Mouse (Mus musculus): Measurements from ENCODE around the gene Slc25a17.

Slc25a17 gene

DNA sequence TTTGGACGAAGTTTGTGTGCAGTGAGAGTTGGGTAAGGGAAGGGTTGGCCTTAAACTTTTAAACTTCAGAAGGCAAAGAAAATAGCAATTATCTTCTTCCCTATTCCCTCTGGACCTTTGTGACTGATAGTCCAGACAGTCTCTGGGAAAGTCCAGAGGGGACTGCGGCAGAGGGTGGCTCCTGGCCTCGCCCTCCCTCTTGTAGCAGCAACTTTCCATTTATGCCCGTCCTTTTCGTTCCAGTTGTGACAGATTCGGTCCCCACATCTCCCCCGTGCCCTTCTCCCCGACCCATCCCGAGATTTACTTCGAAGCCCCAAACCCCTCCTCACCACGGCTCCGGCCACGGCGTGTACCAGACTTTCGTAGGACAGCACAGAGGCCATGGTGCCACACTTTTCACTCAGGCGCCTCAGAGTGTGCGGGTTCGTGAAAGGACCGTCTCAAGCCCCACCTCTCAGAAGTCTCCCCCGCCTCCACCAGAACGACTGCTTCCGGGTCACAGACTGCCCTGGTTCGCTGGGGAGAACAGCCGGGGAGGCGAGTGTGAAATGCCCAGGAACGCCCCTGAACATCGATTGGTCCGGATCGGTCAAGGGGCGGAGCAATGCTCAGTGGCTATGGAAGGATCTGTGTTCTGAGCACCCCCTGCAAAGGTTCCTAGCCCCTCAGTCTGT is at the start of gene Slc25a17:
TSS of gene Slc25a17 (minus strand) at position 468 of the 677 bp plus-strand sequence.
- TF ChIP-seq GATA4 (IDR thresholded peaks at IDR 0.05; ENCODE audit: insufficient replicate concordance, low read length), result no peak

DNA sequence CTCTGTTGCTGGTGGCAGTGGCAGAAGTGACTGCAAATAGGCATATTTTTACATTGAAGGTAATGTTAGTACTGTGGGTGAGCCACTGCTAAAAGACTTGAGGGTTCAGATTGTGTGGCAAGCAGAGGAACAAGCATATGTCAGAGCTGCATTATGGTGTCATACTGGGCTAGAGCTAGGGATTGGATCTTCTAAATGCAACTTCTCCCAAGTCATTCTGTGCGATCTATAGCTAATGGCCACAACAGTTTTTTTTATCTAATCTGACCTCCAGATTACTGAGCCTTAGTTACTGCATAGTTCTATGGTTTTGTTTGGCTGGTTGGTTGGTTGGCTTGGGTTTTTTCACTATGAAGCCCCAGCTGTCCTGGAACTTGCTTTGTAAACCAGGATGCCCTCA is 47.6 kb upstream of the Slc25a17 start, which contains the start of gene Dnajb7:
TSS of gene Dnajb7 (minus strand) at position 101 of the 400 bp plus-strand sequence.
- no peak for TF ChIP-seq GATA4 (IDR thresholded peaks at IDR 0.05; ENCODE audit: insufficient replicate concordance, low read length)

DNA sequence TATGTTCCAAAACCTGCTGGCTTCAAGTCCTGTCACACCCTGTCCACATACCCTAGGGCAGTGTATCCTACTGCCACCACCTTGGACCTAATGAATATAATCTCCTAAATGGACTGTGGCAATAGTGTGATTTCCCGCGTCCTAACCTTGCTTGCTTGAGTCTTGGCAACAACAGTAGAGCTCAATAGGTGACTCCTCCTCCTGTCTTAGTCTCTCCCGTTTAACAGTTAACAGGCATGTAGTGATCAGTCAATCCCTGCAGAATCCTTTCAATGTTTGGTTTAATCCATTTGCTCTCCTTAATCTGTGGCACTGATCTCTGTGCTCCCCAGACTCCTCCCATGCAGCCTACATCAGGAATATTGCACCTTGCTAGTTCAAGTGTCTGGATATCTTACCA is 44.4 kb upstream of the Slc25a17 start:
- no peak for TF ChIP-seq GATA4 (IDR thresholded peaks at IDR 0.05; ENCODE audit: insufficient replicate concordance, low read length)

DNA sequence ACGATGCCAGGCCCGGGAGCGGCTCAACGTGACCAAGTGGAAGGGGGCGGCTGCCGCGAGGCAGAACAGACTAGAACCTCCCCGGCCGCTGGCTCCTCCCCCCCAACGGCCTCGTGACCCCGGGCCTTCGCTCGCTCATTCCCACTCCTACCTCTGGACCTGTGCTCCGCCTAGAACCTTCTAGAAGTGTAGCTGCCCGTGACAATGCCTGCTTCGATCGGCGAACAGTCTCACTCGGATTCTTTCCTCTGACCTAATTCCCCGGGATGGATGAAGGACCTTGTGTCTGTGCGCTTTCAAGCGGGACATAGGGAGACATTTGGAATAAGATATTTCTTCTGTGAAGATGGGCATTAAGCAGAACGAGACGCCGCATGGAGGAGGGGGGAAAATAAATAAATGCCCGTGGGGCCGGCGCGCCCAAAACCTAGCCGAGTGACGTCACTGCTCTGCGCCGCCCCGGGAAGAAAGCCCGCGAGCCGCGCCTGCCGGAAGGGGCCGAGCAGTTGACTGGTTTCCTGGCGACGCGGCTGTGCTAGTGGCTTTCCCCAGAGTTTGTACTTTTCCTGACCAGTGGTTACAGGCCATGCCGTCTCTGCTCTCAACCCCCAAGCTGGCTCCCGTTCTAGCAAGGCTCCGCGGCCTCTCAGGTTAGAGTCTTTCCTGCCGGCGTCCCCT is 39.2 kb upstream of the Slc25a17 start, which contains the start of the genes St13 and Xpnpep3:
TSS of gene St13 (minus strand) at position 440 of the 678 bp plus-strand sequence.
TSS of gene Xpnpep3 (plus strand) at position 501 of the 678 bp plus-strand sequence.
- TF ChIP-seq GATA4 (IDR thresholded peaks at IDR 0.05; ENCODE audit: insufficient replicate concordance, low read length), result peak; percentile 20; the same call in 1 of the 2 replicates

DNA sequence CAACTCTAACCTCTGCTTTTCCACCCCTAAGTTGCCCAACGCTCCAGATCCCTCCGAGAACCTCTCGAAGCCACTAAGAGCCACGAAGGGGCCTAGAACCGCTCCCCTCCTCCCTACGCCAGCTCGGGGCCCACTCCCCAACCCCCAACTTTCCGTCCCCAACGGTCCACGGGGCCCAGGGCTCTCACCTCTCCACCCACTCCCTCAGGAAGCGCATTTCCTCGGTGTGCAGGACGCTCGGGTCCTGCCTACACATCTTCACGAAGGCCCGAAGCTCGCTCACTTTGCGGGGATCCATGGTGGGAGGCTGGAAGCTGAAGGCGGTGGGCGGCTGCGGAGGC is 38.7 kb upstream of the Slc25a17 start:
- TF ChIP-seq GATA4 (IDR thresholded peaks at IDR 0.05; ENCODE audit: insufficient replicate concordance, low read length), result no peak

DNA sequence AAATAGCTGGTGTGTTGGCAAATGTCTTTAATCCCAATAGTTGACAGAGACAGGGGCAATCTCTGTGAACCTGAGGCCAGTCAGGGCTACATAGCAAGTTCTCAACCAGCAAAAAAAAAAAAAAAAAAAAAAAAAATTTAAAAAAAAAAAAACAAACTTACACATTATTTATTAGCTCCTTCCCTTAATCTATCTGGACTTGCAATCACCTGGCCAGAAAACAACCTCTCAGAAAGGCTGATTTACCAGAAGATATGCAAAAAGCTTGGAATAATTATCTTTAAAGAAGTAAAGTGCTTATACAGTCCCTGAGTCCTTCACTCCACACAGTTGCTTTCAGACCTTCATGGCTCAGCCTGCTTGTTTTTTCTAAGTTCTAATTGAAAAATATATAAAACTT is 37.6 kb upstream of the Slc25a17 start:
- no peak for TF ChIP-seq GATA4 (IDR thresholded peaks at IDR 0.05; ENCODE audit: insufficient replicate concordance, low read length)

DNA sequence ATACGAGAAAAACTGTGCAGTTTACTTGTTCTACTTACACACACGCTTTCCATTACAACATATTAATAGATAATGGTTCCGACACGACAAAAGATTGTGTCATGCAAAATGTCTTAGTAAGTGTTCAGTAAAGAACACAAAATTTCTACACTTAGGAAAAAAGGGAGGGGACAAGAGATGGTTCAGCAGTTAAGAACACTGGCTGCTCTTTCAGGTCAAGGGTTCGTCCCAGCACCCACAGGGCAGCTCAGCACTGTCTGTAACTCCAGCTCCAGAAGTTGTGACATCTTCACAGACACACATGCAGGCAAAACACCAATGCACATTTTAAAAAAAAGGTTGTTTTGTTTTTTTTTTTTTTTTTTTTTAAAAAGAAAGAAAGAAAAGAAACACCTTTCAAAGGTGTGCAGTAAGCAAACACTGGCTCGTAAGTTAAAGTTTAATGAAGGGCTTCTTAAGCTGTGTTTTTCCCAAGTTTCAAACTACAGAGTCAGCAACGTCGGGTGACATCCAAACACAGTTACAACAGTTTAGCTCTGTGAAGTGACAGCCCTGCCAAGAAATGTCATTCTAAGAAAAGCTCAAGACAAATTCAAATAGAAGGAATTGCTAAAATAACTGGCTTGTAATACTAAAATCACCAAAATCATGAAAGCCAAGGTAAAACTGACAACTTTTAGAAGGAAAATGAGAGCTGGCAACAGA is 33.8 kb upstream of the Slc25a17 start:
- no peak for TF ChIP-seq GATA4 (IDR thresholded peaks at IDR 0.05; ENCODE audit: insufficient replicate concordance, low read length)

DNA sequence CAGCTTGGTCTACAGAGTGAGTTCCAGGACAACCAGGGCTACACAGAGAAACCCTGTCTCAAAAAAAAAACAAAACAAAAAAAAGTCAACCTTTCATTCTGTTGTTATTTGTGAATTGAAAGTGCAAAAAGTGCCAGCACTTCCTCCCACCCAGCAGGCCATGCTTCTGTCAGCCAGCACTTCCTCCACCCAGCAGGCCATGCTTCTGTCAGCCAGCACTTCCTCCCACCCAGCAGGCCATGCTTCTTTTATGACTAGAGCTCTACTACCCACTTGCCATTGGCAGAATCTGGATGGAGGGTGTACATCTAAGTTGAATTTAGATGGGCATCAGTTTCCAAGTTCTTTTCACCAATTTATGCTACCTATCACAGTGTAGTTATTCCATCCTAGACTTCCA is 32.4 kb upstream of the Slc25a17 start:
- no peak for TF ChIP-seq GATA4 (IDR thresholded peaks at IDR 0.05; ENCODE audit: insufficient replicate concordance, low read length)

DNA sequence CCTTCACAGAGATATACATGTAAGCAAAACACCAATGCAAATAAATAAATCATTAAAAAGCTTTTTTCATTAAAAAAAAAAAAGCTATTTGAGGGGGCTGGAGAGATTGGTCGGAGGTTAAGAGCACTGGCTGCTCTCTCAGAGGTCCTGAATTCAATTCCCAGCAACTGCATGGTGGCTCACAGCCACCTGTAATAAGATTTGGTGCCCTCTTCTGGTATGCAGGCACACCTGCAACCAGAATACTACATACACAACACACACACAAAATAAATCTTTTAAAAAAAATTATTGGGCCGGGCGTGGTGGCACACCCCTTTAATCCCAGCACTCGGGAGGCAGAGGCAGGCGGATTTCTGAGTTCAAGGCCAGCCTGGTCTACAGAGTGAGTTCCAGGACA is 25.7 kb upstream of the Slc25a17 start:
- no peak for TF ChIP-seq GATA4 (IDR thresholded peaks at IDR 0.05; ENCODE audit: insufficient replicate concordance, low read length)

DNA sequence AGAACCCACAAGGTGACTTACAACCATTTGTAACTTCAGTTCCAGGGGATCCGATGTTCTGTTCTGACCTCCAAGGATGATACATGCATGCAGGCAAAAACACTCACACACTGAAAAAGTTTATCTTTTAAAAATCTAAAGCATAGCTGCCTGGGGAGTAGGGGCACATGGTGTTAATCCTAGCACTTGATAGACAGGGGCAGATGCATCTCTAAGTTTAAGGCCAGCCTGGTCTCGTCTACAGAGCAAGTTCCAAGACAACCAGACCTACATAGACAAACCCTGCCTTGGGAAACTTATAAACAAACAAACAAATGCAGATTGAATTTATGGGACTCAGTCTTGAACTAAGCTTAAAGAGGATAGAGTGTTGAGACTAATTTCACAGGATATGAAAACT is 18.2 kb upstream of the Slc25a17 start:
- no peak for TF ChIP-seq GATA4 (IDR thresholded peaks at IDR 0.05; ENCODE audit: insufficient replicate concordance, low read length)

DNA sequence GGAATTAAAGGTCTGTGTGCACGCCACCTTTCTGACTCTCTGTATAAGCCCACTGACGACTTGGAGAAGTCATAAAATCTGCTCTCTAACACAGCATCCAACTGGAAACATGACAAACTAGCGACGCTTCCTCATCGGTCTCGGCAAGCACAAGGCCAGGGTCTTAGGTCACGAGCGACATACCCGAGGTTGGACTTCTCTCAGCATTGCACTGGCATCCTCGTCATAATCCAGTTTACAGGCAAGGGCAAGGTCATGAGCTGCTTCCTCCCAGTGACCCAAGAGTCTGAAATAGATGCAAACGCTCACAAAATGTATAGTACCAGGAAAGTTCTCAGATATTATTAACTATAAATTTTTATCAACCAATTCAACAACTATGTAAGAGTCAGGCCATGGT is 14.0 kb upstream of the Slc25a17 start:
- TF ChIP-seq GATA4 (IDR thresholded peaks at IDR 0.05; ENCODE audit: insufficient replicate concordance, low read length), result no peak

DNA sequence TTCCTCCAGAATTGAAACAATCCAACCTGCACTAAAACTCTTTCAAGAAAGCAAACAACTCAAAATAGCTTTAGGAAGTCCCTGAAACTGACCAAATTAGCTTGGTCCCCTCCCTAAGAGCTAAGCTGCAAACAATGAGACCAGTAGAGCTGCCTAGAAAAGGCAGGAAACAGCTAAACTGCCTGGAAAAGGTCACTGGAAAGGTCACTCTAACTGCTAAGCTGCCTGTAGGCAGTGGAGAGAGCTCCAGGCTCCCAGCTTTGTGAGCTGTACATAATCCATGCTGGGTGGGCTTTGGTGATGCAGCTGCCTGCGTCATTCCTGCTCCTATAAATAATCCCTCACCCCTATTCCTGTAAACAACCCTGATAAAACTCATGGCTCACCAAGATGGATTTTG is 9.7 kb upstream of the Slc25a17 start:
- TF ChIP-seq GATA4 (IDR thresholded peaks at IDR 0.05; ENCODE audit: insufficient replicate concordance, low read length), result no peak

DNA sequence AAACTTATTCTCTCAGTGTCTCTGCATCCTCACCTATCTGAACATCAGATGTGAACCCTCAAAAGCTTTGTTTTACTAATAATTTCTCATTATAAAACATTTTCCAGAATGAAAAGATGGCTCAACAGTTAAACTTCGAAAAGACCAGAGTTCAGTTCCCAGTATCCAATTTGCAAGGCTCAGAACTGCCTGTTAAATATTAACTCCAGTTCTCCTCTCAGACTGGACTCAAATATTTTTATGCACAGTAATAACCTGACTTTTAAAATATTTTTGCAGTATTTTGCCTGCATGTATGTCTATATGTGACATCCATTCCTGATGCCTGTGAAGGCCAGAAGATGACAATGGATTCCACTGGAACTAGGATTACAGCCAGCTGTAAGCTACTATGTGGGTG is 8.0 kb upstream of the Slc25a17 start:
- no peak for TF ChIP-seq GATA4 (IDR thresholded peaks at IDR 0.05; ENCODE audit: insufficient replicate concordance, low read length)

DNA sequence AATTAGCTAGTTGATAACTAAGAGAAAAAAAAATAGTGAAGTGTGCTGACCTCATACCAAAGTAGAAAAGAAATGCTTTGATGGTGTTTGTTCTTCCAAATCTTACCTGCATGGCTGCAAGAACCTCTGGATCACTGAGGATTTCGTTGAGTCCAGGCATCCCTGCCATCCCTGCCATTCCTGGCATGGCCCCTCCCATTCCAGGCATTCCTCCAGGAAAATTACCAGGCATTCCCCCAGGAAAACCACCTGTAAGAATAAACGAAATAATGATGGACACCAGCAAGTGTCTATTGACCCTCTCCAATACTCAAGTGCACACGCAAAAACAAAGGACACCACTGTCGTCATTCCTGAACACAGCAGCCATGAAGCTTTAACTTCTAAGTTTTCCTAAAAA is 5.6 kb upstream of the Slc25a17 start:
- no peak for TF ChIP-seq GATA4 (IDR thresholded peaks at IDR 0.05; ENCODE audit: insufficient replicate concordance, low read length)

DNA sequence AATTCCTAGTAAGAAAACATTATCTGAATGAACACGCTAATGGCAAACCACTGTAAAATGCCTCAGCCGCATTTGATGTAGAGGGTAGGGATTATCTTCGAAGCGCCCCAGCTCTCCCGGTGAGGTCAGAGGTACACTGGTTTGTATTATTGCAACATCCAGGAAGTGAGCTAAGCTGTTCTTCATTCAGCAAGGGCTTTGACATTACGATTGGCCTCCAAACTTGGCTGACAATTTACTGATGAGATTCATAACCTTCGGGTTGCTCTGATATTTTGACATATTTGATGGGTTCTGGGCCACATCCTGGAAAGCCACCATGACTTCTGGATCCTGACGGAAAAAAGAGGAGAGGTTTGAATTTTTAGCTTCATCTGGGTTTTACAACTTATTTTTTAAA is 4.6 kb upstream of the Slc25a17 start:
- no peak for TF ChIP-seq GATA4 (IDR thresholded peaks at IDR 0.05; ENCODE audit: insufficient replicate concordance, low read length)

DNA sequence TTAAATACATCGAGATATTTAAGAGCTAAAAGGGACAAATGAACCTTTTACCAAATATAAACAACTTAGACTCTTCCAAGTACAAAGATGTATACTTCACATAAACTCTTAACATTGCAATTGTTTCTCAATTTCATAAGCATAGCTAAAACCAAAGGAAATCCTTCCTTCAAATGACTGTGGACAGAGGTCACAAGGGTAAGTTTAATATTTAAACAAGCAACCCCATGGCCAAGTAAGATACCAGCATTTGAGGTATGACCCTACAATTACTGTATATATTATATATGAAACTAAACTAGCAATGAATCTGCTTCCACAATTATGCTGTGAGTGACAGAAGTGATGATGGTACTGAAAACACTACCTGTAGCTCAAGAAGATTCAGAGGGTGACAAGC is 3.7 kb upstream of the Slc25a17 start:
- no peak for TF ChIP-seq GATA4 (IDR thresholded peaks at IDR 0.05; ENCODE audit: insufficient replicate concordance, low read length)
